Mouse (Mus musculus) retina, postnatal 7 days (tissue): ENCODE data around the gene Gm4340.
"Not testable (repeated sequence)": the region's sequence is repeated elsewhere in the genome, so short reads cannot be mapped to it uniquely, and the experiment has no call there.

ENCODE experiments used
- DNase-seq: peaks from one replicate; pipeline ENCODE4 v3.0.0-alpha.2; 2012; ENCODE audit warnings: low read depth, low spot score

Gene Gm4340

GRCm38 (mm10) chr10:104193742-104194141, at the start of gene Gm4340:
Gene Gm4340 (plus strand): TSS chr10:104194042.
- DNase-seq: not testable (repeated sequence)

GRCm38 (mm10) chr10:104151197-104151596, 42.6 kb upstream of the Gm4340 start, which contains the start of gene Gm6763:
Gene Gm6763 (plus strand): TSS chr10:104151497.
- DNase-seq: not testable (repeated sequence)

GRCm38 (mm10) chr10:104159706-104160105, 34.1 kb upstream of the Gm4340 start, which contains the start of gene Gm8764:
Gene Gm8764 (plus strand): TSS chr10:104160006.
- DNase-seq: not testable (repeated sequence)

- not testable (repeated sequence) for DNase-seq
Measured at GRCm38 (mm10) chr10:104168215-104168614, 25.6 kb upstream of the Gm4340 start, which contains the start of gene Gm21304. Gene Gm21304 (plus strand): TSS chr10:104168515.

- DNase-seq: not testable (repeated sequence)
Measured at GRCm38 (mm10) chr10:104176724-104177123, 17.1 kb upstream of the Gm4340 start, which contains the start of gene Gm21312. Gene Gm21312 (plus strand): TSS chr10:104177024.

GRCm38 (mm10) chr10:104185233-104185632, 8.6 kb upstream of the Gm4340 start, which contains the start of gene Gm20765:
Gene Gm20765 (plus strand): TSS chr10:104185533.
- DNase-seq: not testable (repeated sequence)

- no peak for DNase-seq
Measured at GRCm38 (mm10) chr10:104209655-104210054, 15.8 kb downstream of the Gm4340 start.

GRCm38 (mm10) chr10:104210268-104210990, 16.6 kb downstream of the Gm4340 start:
- DNase-seq: no peak

- DNase-seq: no peak
Measured at GRCm38 (mm10) chr10:104214527-104214926, 20.7 kb downstream of the Gm4340 start.

GRCm38 (mm10) chr10:104220303-104221021, 26.6 kb downstream of the Gm4340 start:
- DNase-seq: peak; percentile 0
